Mouse (Mus musculus): ENCODE results near the gene Cd300a.

DNA sequence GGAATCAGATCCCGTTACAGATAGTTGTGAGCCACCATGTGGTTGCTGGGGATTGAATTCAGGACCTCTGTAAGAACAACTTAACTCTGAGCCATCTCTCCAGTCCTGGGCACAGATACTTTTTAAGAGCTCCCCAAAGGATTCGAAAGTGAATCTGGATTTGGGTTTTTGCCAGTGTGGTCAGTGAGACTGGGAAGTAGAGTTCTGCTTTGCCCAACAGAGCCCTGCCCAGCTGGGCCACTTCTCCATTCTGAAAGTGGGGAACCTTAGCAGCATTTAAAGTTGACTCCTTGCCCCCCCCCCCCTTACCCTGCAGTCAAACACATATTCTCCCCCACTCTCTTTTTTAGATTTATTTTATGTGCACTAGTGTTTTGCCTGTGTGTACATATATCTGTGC, 10.2 kb upstream of the Cd300a start:
- TF ChIP-seq CTCF (IDR thresholded peaks at IDR 0.05; ENCODE audit: extremely low read depth, insufficient read depth, insufficient read length, insufficient replicate concordance) (no peak), POLR2A (IDR thresholded peaks at IDR 0.05; ENCODE audit: low read depth, low read length) (no peak)

Measured in spleen, adult 2 months (tissue).